Mouse (Mus musculus): ENCODE data around the gene Pan2. TPM values are rescaled to one million over a fixed set of nuclear protein-coding genes. Genes with fewer than 3 reads are reported as not detected.
"Not testable (repeated sequence)": the region's sequence is repeated elsewhere in the genome, so short reads cannot be mapped to it uniquely, and the experiment has no call there.

Gene Pan2
- polyA plus RNA-seq, 1 experiment from 2014 or later = 11.8 TPM

GRCm38 (mm10) chr10:128310902-128311301 is 7.8 kb downstream of the Pan2 start:
- Histone ChIP-seq H3K27me3 (no peaks in the 10 kb centered on the region), H3K9me3 (replicated peaks) (no peaks in the 10 kb centered on the region), H3K36me3 (peaks cover 68% of the 10 kb centered on the region), H3K9ac (no peak overlapping the region), H3K4me3 (replicated peaks) (no peak overlapping the region), H3K27ac (no peak overlapping the region), H3K4me2 (no peak overlapping the region), H3K4me1 (replicated peaks) (peaks cover 8% of the 10 kb centered on the region)
- ATAC-seq (ENCODE audit: low read depth) (no peak; the same call in 1 of the 2 replicates), DNase-seq (no peak)
- WGBS (ENCODE audit: insufficient replicate concordance) = 49% methylated on average over 4 of the region's 4 CpGs

GRCm38 (mm10) chr10:128315578-128315977 is 12.4 kb downstream of the Pan2 start:
- peak; percentile 52; the same call in 1 of the 2 replicates for ATAC-seq (ENCODE audit: low read depth)
- Histone ChIP-seq H3K27me3 (no peaks in the 10 kb centered on the region), H3K4me2 (no peak overlapping the region), H3K36me3 (peaks cover 84% of the 10 kb centered on the region), H3K4me1 (replicated peaks) (peaks cover 8% of the 10 kb centered on the region), H3K27ac (no peak overlapping the region), H3K9me3 (replicated peaks) (no peaks in the 10 kb centered on the region), H3K9ac (no peak overlapping the region), H3K4me3 (replicated peaks) (no peak overlapping the region)
- WGBS (ENCODE audit: insufficient replicate concordance) = 71% methylated on average over 8 of the region's 8 CpGs
- no peak for DNase-seq

DNA sequence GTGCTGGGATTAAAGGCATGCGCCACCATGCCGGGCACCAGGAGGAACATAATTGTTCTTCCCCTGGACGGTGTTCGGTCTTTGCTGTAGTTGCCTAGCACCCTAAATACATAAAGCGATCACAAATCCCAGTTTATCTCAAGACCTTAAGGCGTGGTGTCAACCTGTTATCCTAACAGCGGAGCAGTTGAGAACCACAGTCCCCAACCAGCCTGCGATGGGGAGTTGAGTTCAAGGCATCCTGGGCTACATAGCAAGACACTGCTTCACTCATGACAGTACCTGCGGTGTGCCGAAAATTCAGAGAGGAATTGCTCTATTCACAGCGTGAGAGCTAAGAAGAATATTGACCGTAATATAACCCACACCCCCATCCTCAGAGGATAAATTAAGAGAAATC is 18.5 kb downstream of the Pan2 start:
- WGBS (ENCODE audit: insufficient replicate concordance) = 52% methylated on average over 12 of the region's 12 CpGs
- Histone ChIP-seq H3K4me1 (replicated peaks) (peaks cover 24% of the 10 kb centered on the region), H3K27ac (peak overlapping the region; percentile 6; the same call in 1 of the 2 replicates), H3K9me3 (replicated peaks) (no peaks in the 10 kb centered on the region), H3K27me3 (no peaks in the 10 kb centered on the region), H3K4me2 (peak overlapping the region; percentile 86), H3K4me3 (replicated peaks) (peak overlapping the region; percentile 87), H3K9ac (peak overlapping the region; percentile 63), H3K36me3 (peaks cover 54% of the 10 kb centered on the region)
- no peak for ATAC-seq (ENCODE audit: low read depth)
- DNase-seq = no peak

- H3K9me3 ChIP-seq (replicated peaks) = no peaks in the 10 kb centered on the region
- peak; percentile 76 for ATAC-seq (ENCODE audit: low read depth)
- no peaks in the 10 kb centered on the region for H3K27me3 ChIP-seq
- DNase-seq = peak; percentile 73
- H3K36me3 ChIP-seq = peaks cover 55% of the 10 kb centered on the region
- peaks cover 24% of the 10 kb centered on the region for H3K4me1 ChIP-seq (replicated peaks)
- under 1% methylated on average over 40 of the region's 40 CpGs for WGBS (ENCODE audit: insufficient replicate concordance)
- H3K9ac ChIP-seq = peak within 1 kb of the TSS; percentile 92
- H3K27ac ChIP-seq = peak within 1 kb of the TSS; percentile 89
- H3K4me2 ChIP-seq = peak within 1 kb of the TSS; percentile 86
- H3K4me3 ChIP-seq (replicated peaks) = peak within 1 kb of the TSS; percentile 87
These were observed 19.3 kb downstream of the Pan2 start, which contains the start of gene Cnpy2 for GRCm38 (mm10) chr10:128322141-128323108. Gene Cnpy2, plus strand, starts transcription at chr10:128322459.

- 49% methylated on average over 8 of the region's 8 CpGs for WGBS (ENCODE audit: insufficient replicate concordance)
- peaks cover 53% of the 10 kb centered on the region for H3K36me3 ChIP-seq
- H3K9me3 ChIP-seq (replicated peaks) = no peaks in the 10 kb centered on the region
- peak overlapping the region; percentile 92 for H3K9ac ChIP-seq
- H3K27ac ChIP-seq = peak overlapping the region; percentile 89
- H3K27me3 ChIP-seq = no peaks in the 10 kb centered on the region
- H3K4me2 ChIP-seq = peak overlapping the region; percentile 86
- ATAC-seq (ENCODE audit: low read depth) (no peak), DNase-seq (no peak)
- peak overlapping the region; percentile 87 for H3K4me3 ChIP-seq (replicated peaks)
- peaks cover 24% of the 10 kb centered on the region for H3K4me1 ChIP-seq (replicated peaks)
These were observed 20.4 kb downstream of the Pan2 start for GRCm38 (mm10) chr10:128323516-128323915.

- WGBS (ENCODE audit: insufficient replicate concordance) = 86% methylated on average over 8 of the region's 8 CpGs
- Histone ChIP-seq H3K27me3 (no peaks in the 10 kb centered on the region), H3K4me2 (no peak overlapping the region), H3K4me3 (replicated peaks) (no peak overlapping the region), H3K4me1 (replicated peaks) (peaks cover 24% of the 10 kb centered on the region), H3K36me3 (peaks cover 34% of the 10 kb centered on the region), H3K27ac (no peak overlapping the region), H3K9ac (no peak overlapping the region), H3K9me3 (replicated peaks) (no peaks in the 10 kb centered on the region)
- ATAC-seq (ENCODE audit: low read depth) = no peak
- no peak for DNase-seq
These were observed 23.7 kb downstream of the Pan2 start for GRCm38 (mm10) chr10:128326825-128327224.

DNA sequence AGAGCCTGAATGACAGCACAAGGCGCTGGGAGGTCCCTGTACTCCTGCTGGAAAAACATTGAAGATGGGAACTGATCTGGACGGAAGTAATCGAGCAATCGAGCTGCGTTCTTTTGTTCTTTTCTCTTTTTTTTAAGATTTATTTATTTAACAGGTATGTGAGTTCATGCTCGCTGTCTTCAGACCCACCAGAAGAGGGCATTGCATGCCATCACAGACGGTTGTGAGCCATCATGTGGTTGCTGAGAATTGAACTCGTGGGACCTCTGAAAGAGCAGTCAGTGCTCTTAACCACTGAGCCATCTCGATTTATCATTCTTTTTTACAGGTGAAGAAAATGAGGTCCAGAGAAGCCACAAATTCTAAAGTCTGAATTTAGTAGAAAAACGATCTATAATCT is 24.5 kb downstream of the Pan2 start:
- WGBS (ENCODE audit: insufficient replicate concordance) = 74% methylated on average over 10 of the region's 10 CpGs
- Histone ChIP-seq H3K36me3 (peaks cover 34% of the 10 kb centered on the region), H3K9me3 (replicated peaks) (no peaks in the 10 kb centered on the region), H3K4me2 (no peak overlapping the region), H3K9ac (no peak overlapping the region), H3K4me1 (replicated peaks) (peaks cover 25% of the 10 kb centered on the region), H3K27ac (no peak overlapping the region), H3K27me3 (no peaks in the 10 kb centered on the region), H3K4me3 (replicated peaks) (no peak overlapping the region)
- ATAC-seq (ENCODE audit: low read depth) (no peak), DNase-seq (no peak)

- not testable (repeated sequence) for DNase-seq
These were observed 29.5 kb downstream of the Pan2 start for GRCm38 (mm10) chr10:128332358-128333249.

GRCm38 (mm10) chr10:128335582-128335981 is 32.4 kb downstream of the Pan2 start:
- peak overlapping the region; percentile 98 for H3K27ac ChIP-seq
- H3K4me2 ChIP-seq = peak overlapping the region; percentile 87
- ATAC-seq (ENCODE audit: low read depth) (no peak), DNase-seq (peak; percentile 79)
- H3K4me3 ChIP-seq (replicated peaks) = no peak overlapping the region
- peaks cover 7% of the 10 kb centered on the region for H3K36me3 ChIP-seq
- peak overlapping the region; percentile 75 for H3K9ac ChIP-seq
- no peaks in the 10 kb centered on the region for H3K9me3 ChIP-seq (replicated peaks)
- H3K4me1 ChIP-seq (replicated peaks) = peaks cover 69% of the 10 kb centered on the region
- H3K27me3 ChIP-seq = no peaks in the 10 kb centered on the region
- WGBS (ENCODE audit: insufficient replicate concordance) = 2% methylated on average over 4 of the region's 4 CpGs

More at GRCm38 (mm10) chr10:128332358-128333249, 29.5 kb downstream of the Pan2 start:
- H3K4me2 ChIP-seq; ATAC-seq (ENCODE audit: low read depth); H3K9ac ChIP-seq; H3K27ac ChIP-seq; H3K27me3 ChIP-seq; H3K9me3 ChIP-seq (replicated peaks); H3K4me3 ChIP-seq (replicated peaks): not testable (repeated sequence)
- Histone ChIP-seq H3K4me1 (replicated peaks) (peaks cover 43% of the 10 kb centered on the region), H3K36me3 (peaks cover 12% of the 10 kb centered on the region)
- WGBS (ENCODE audit: insufficient replicate concordance) = 62% methylated on average over 6 of the region's 6 CpGs

GRCm38 (mm10) chr10:128336195-128336594 is 33.1 kb downstream of the Pan2 start:
- Histone ChIP-seq H3K4me1 (replicated peaks) (peaks cover 75% of the 10 kb centered on the region), H3K9ac (peak overlapping the region; percentile 75), H3K27ac (peak overlapping the region; percentile 98), H3K27me3 (no peaks in the 10 kb centered on the region), H3K4me2 (peak overlapping the region; percentile 87), H3K4me3 (replicated peaks) (peak overlapping the region; percentile 90), H3K9me3 (replicated peaks) (no peaks in the 10 kb centered on the region), H3K36me3 (peaks cover 10% of the 10 kb centered on the region)
- WGBS (ENCODE audit: insufficient replicate concordance) = 63% methylated on average over 3 of the region's 3 CpGs
- DNase-seq = no peak
- no peak for ATAC-seq (ENCODE audit: low read depth)

DNA sequence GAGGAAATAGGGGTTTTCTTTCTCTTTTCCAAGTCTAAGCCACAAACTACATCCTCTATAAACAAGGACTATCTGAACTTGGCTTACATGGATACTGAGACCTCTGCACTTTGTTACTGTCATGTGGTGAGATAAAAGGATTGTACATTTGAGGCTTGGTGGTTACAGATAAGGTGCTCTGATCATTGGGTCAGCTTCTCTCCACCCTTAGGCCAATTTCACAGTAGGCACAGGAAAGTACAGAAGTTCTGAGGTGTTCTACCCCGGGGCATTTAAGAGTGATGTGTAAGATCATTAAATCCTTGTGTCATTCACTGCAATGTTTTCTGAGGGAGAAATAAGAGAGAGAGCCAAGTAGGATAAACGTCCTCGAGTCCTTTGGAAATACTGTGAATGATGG is 33.5 kb downstream of the Pan2 start:
- DNase-seq (peak; percentile 45), ATAC-seq (ENCODE audit: low read depth) (peak; percentile 56)
- Histone ChIP-seq H3K9ac (peak overlapping the region; percentile 75), H3K27me3 (no peaks in the 10 kb centered on the region), H3K4me1 (replicated peaks) (peaks cover 75% of the 10 kb centered on the region), H3K4me3 (replicated peaks) (peak overlapping the region; percentile 90), H3K9me3 (replicated peaks) (no peaks in the 10 kb centered on the region), H3K27ac (peak overlapping the region; percentile 98), H3K4me2 (peak overlapping the region; percentile 87), H3K36me3 (peaks cover 14% of the 10 kb centered on the region)
- 23% methylated on average over 3 of the region's 3 CpGs for WGBS (ENCODE audit: insufficient replicate concordance)

Data from liver, embryonic 13.5 days (tissue).